In the genomic region with DNA sequence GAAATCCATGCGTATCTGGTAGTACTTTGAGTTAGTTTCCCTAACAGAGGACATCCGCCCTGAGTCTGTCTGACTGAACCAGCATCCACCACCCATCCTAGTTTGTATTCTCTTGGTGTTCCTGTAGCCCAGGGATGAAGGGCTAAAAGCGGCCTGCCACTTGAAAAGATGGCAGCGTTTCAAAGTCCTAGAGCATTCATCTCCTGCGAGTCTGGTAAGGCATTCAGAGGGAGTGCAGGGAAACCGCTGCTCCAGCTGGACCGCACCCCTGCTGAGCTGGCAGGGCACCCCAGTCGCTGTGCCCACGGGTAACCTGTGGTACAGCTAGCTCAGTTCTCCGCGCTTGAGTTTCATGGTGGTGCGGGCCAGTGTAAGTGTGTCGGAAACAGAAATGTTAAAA, we compare ENCODE assay signal across 8 mouse cellular contexts. TPM values are rescaled to one million over a fixed set of nuclear protein-coding genes. Genes with fewer than 3 reads are reported as not detected.
A peak's percentile ranks its signal among the peaks of the same experiment; 100 is the strongest.
DNase-seq lines count a peak whose midpoint lies in the region.

No protein-coding gene starts in this region.

- intact Hi-C loops in gastrocnemius, postnatal 14 days (cut with DNase I; ENCODE audit: low total_unique reads), result no loop called here
- intact Hi-C loops in heart, postnatal 10 days (cut with DNase I), result no loop called here
- intact Hi-C loops in left cerebral cortex, postnatal 10 days (cut with DNase I), result no loop called here

- peak; percentile 26 for DNase-seq in gastrocnemius, postnatal 14 days
- DNase-seq in gastrocnemius, adult 18-20 months (ENCODE audit: low spot score), result no peak
- DNase-seq in cerebellum, postnatal 10 days, result peak; percentile 76 to 84
- peak; percentile 82 to 89 for DNase-seq in heart, postnatal 10 days
- DNase-seq in left cerebral cortex, postnatal 10 days (ENCODE audit: extremely low spot score in 1 of 2, low spot score in 2 of 2), result peak; percentile 61 to 67
- DNase-seq in adrenal gland, postnatal 4 days (ENCODE audit: low spot score in 2 of 2), result no peak
- no peak for DNase-seq in thymus, postnatal 10 days (ENCODE audit: low spot score in 2 of 2)
- no peak for DNase-seq in thymus, adult 18-20 months

RNA-seq across cellular contexts. Expression of gene Fnbp1, which starts 22.0 kb away (rescaled TPM):
- total RNA-seq in gastrocnemius, postnatal 14 days (2021), result 10 to 100 TPM; 16.5 to 21.1 TPM
- 10 to 100 TPM in 1 of 2 experiments, 1 to 10 TPM in 1; 9.2 to 11.9 TPM for total RNA-seq in gastrocnemius, adult 18-20 months (2021)
- 10 to 100 TPM; 48.6 to 60.9 TPM for total RNA-seq in heart, postnatal 10 days (2021)
- total RNA-seq in left cerebral cortex, postnatal 10 days (2021), result 10 to 100 TPM; 71.9 to 72.8 TPM
- total RNA-seq in adrenal gland, postnatal 4 days (2021), result 10 to 100 TPM; 69.0 to 82.4 TPM

RNA-seq across cellular contexts. Expression of gene Gpr107, which starts 32.3 kb away (rescaled TPM):
- total RNA-seq in gastrocnemius, postnatal 14 days (2021), result 10 to 100 TPM; 24.7 to 25.2 TPM
- total RNA-seq in gastrocnemius, adult 18-20 months (2021), result 10 to 100 TPM; 21.7 to 23.4 TPM
- 10 to 100 TPM; 42.1 to 42.3 TPM for total RNA-seq in heart, postnatal 10 days (2021)
- total RNA-seq in left cerebral cortex, postnatal 10 days (2021), result 10 to 100 TPM; 50.2 to 61.9 TPM
- total RNA-seq in adrenal gland, postnatal 4 days (2021), result 10 to 100 TPM; 62.8 to 68.3 TPM

Comparison
In these comparisons a context has a peak if more than half of its experiments do, and no peak if none do; other contexts are left out.
1. DNase-seq: peak in gastrocnemius, postnatal 14 days (single experiment), cerebellum, postnatal 10 days (2 of 2), heart, postnatal 10 days (2 of 2) and left cerebral cortex, postnatal 10 days (2 of 2); none in gastrocnemius, adult 18-20 months (single experiment), adrenal gland, postnatal 4 days (0 of 2), thymus, postnatal 10 days (0 of 2) and thymus, adult 18-20 months (0 of 2).